Mouse (Mus musculus) stomach, embryonic 15.5 days (tissue): Measurements from ENCODE around the gene Fam129b. TPM values are rescaled to one million over a fixed set of nuclear protein-coding genes. Genes with fewer than 3 reads are reported as not detected.

Source experiments
- ATAC-seq: fragments of 200-750 bp; cut with Nextera tagmentation; 2 replicates; pipeline ENCODE4 v1.8.0; 2017; ENCODE audit warnings: low read depth, moderate number of reproducible peaks, moderate TSS enrichment; ENCODE audit not compliant: insufficient read depth, low FRiP score
- H3K27ac ChIP-seq: fragments of 300-500 bp; sonication (generic); 2 replicates; pipeline ENCODE4 v1.5.1; 2015; ENCODE audit warnings: mild to moderate bottlenecking, inconsistent platforms
- H3K27me3 ChIP-seq: fragments of 300-500 bp; sonication (generic); replicated peaks from 2 replicates; pipeline ENCODE4 v1.6.1; 2015; ENCODE audit warnings: inconsistent platforms
- H3K36me3 ChIP-seq: fragments of 300-500 bp; sonication (generic); 2 replicates; pipeline ENCODE4 v1.6.1; 2015; ENCODE audit warnings: inconsistent platforms
- H3K4me1 ChIP-seq: fragments of 300-500 bp; sonication (generic); 2 replicates; pipeline ENCODE4 v1.6.1; 2015; ENCODE audit warnings: inconsistent platforms
- H3K4me2 ChIP-seq: fragments of 300-500 bp; sonication (generic); 2 replicates; pipeline ENCODE4 v1.6.1; 2015; ENCODE audit warnings: mild to moderate bottlenecking, inconsistent platforms
- H3K4me3 ChIP-seq: fragments of 300-500 bp; sonication (generic); replicated peaks from 2 replicates; pipeline ENCODE4 v1.5.1; 2015; ENCODE audit warnings: inconsistent platforms
- H3K9ac ChIP-seq: fragments of 300-500 bp; sonication (generic); 2 replicates; pipeline ENCODE4 v1.6.1; 2015; ENCODE audit warnings: inconsistent platforms
- H3K9me3 ChIP-seq: fragments of 300-500 bp; sonication (generic); 2 replicates; pipeline ENCODE4 v1.6.1; 2016; ENCODE audit warnings: inconsistent platforms
- WGBS: fragments of 180-500 bp; shearing (Covaris S2); methylation state at CpG from one replicate; pipeline ENCODE4 v1.1.7; 2015; 5-methylcytosine and 5-hydroxymethylcytosine counted together
- polyA plus RNA-seq: library from polyadenylated mRNA; unstranded; fragments of >200 nt; fragmentation: Nextera tagmentation; extraction: Ambion mirVana; gene quantifications from 2 replicates; pipeline ENCODE4 v1.2.1, GENCODE M21; 2015

Gene Fam129b
- polyA plus RNA-seq, 1 experiment from 2014 or later: 73.6 TPM

DNA sequence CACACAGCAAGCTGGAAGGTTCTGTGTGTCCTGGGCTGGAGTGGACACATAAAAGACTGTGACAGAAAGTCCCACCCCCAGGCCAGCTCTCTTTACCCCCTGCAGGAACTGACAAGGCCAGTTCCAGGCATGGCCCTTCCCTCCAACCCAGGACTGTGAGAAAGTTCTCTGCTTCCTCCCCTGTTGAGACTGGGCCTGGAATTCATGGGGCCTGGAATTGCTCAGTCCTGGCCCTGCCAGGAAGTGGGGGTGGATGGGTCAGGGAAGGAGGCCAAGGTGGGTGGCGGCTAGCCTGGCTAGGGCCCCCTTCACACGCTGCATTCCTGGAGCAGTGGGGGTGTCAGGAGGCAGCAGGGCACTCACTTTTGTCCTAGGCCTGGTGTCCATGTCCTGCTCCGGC is 39.0 kb downstream of the Fam129b start:
- Histone ChIP-seq H3K4me1 (peaks cover 20% of the 10 kb centered on the region), H3K36me3 (peaks cover 48% of the 10 kb centered on the region), H3K9ac (no peak overlapping the region), H3K4me2 (no peak overlapping the region), H3K27me3 (no peaks in the 10 kb centered on the region), H3K4me3 (no peak overlapping the region), H3K9me3 (no peaks in the 10 kb centered on the region), H3K27ac (peak overlapping the region; percentile 85)
- ATAC-seq: peak; percentile 72; the same call in 1 of the 2 replicates
- 44% methylated on average over 3 of the region's 3 CpGs for WGBS

DNA sequence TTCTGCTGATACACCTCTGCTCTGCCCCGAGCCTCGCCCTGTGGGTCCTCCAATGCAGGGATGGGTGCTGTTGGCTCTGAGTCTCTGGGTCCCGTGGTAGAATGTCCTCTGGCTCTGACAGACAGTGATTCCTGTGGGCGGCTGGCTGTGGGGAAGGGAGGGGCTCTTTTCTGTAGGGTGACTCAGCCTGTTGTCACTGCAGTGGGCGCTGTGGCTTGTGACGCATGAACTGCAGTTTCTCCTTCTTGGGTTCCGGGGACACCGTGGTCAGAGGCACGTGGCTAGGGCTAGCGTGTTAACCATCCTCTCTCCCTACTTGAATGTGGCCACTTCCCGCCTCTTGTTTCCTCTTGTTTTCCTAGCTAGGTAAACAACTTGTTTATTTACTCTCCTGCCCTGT is 41.6 kb downstream of the Fam129b start:
- H3K27ac ChIP-seq: no peak overlapping the region
- H3K9me3 ChIP-seq: no peaks in the 10 kb centered on the region
- no peak overlapping the region for H3K4me2 ChIP-seq
- no peaks in the 10 kb centered on the region for H3K27me3 ChIP-seq
- ATAC-seq: no peak
- peaks cover 15% of the 10 kb centered on the region for H3K4me1 ChIP-seq
- peaks cover 56% of the 10 kb centered on the region for H3K36me3 ChIP-seq
- WGBS: 67% methylated on average over 11 of the region's 11 CpGs
- H3K4me3 ChIP-seq: no peak overlapping the region
- no peak overlapping the region for H3K9ac ChIP-seq

DNA sequence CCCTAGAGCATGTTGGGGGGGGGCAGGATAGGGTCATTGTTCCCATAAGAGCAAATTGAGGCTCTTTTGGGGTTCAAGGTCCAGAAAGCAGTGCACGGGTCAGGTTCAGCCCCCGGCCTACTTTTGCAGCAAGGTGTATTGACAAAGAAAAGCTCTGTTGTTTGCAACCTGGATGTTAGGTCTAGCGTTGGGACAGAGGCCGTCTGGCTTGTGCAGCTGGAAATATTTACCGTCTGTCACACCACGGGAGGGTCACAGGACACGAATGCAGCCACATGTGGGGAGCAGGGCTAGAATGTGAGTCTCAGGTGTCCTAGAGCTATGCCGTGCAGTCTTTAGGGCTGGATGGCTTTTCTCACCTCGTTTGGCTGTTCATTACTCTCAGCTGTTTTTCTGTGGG is 42.5 kb downstream of the Fam129b start:
- H3K4me3 ChIP-seq: no peak overlapping the region
- H3K27ac ChIP-seq: no peak overlapping the region
- no peak overlapping the region for H3K4me2 ChIP-seq
- H3K27me3 ChIP-seq: no peaks in the 10 kb centered on the region
- no peak for ATAC-seq
- H3K9ac ChIP-seq: no peak overlapping the region
- peaks cover 58% of the 10 kb centered on the region for H3K36me3 ChIP-seq
- peaks cover 15% of the 10 kb centered on the region for H3K4me1 ChIP-seq
- H3K9me3 ChIP-seq: no peaks in the 10 kb centered on the region
- 68% methylated on average over 9 of the region's 9 CpGs for WGBS

DNA sequence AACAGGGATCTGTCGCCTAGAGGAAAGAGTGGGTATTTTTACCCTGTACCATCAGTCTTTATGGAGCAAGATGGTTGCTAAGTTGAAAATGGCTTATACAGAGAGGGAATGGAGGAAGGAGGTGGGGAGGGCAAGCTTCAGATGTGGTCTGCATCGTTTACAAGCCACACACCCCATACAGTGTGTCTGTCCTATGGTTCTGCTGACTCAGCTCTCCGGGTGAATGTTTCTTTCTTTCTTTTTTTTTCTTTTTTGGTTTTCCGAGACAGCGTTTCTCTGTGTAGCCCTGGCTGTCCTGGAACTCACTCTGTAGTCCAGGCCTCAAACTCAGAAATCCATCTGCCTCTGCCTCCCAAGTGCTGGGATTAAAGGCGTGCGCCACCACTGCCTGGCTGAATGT is 45.3 kb downstream of the Fam129b start:
- WGBS: 83% methylated on average over 7 of the region's 7 CpGs
- Histone ChIP-seq H3K9me3 (no peaks in the 10 kb centered on the region), H3K27ac (no peak overlapping the region), H3K4me1 (no peaks in the 10 kb centered on the region), H3K4me3 (no peak overlapping the region), H3K36me3 (peaks cover 61% of the 10 kb centered on the region), H3K4me2 (no peak overlapping the region), H3K27me3 (no peaks in the 10 kb centered on the region), H3K9ac (no peak overlapping the region)
- ATAC-seq: no peak

- 89% methylated on average over 15 of the region's 15 CpGs for WGBS
- Histone ChIP-seq H3K9me3 (no peaks in the 10 kb centered on the region), H3K9ac (no peak overlapping the region), H3K4me3 (no peak overlapping the region), H3K27me3 (no peaks in the 10 kb centered on the region), H3K4me1 (no peaks in the 10 kb centered on the region), H3K27ac (no peak overlapping the region), H3K36me3 (peaks cover 61% of the 10 kb centered on the region), H3K4me2 (no peak overlapping the region)
- ATAC-seq: no peak
Measured at GRCm38 (mm10) chr2:32921801-32922380, 46.0 kb downstream of the Fam129b start.

- Histone ChIP-seq H3K4me2 (no peak overlapping the region), H3K4me3 (no peak overlapping the region), H3K9me3 (no peaks in the 10 kb centered on the region), H3K4me1 (peaks cover 4% of the 10 kb centered on the region; the same call in 1 of the 2 replicates), H3K27me3 (no peaks in the 10 kb centered on the region), H3K9ac (no peak overlapping the region), H3K27ac (no peak overlapping the region), H3K36me3 (peaks cover 61% of the 10 kb centered on the region)
- 91% methylated on average over 13 of the region's 13 CpGs for WGBS
- ATAC-seq: no peak
Measured at GRCm38 (mm10) chr2:32922564-32922963, 46.6 kb downstream of the Fam129b start.

- Histone ChIP-seq H3K4me2 (no peak overlapping the region), H3K9ac (no peak overlapping the region), H3K36me3 (peaks cover 56% of the 10 kb centered on the region), H3K27ac (no peak overlapping the region), H3K4me3 (no peak overlapping the region), H3K9me3 (no peaks in the 10 kb centered on the region), H3K4me1 (peaks cover 14% of the 10 kb centered on the region; the same call in 1 of the 2 replicates), H3K27me3 (no peaks in the 10 kb centered on the region)
- 93% methylated on average over 24 of the region's 24 CpGs for WGBS
- ATAC-seq: no peak
Measured at GRCm38 (mm10) chr2:32923551-32924250, 47.8 kb downstream of the Fam129b start.

DNA sequence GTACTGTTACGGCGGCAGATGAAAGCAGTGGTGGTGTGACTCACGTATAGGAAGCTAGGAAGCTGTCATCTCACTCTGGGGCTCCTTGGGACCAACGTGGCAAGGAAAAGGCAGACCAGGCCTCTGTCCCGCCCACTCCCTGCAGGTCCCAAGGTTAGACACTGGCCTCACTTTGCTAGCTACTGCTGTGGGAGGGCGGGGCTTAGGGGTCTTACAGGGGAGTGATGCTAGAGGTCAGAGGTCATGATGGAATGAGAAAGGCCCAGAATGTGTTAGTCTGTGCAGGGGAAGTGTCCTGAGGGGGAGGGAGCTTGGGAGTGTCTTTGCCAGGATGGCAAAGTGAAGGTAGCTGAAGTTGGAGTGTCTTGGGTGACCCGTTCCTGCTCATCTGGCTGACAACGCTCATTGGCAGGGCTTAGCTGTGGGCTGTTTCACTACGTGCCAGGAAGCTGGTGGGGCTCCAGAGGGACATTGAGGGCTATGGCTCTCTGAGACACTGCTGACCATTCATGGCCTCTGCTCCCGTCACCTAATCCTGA is 48.5 kb downstream of the Fam129b start:
- Histone ChIP-seq H3K4me2 (no peak overlapping the region), H3K4me1 (peaks cover 14% of the 10 kb centered on the region; the same call in 1 of the 2 replicates), H3K9ac (no peak overlapping the region), H3K27ac (no peak overlapping the region), H3K9me3 (no peaks in the 10 kb centered on the region), H3K27me3 (no peaks in the 10 kb centered on the region), H3K4me3 (no peak overlapping the region), H3K36me3 (peaks cover 49% of the 10 kb centered on the region)
- no peak for ATAC-seq
- 76% methylated on average over 10 of the region's 10 CpGs for WGBS

DNA sequence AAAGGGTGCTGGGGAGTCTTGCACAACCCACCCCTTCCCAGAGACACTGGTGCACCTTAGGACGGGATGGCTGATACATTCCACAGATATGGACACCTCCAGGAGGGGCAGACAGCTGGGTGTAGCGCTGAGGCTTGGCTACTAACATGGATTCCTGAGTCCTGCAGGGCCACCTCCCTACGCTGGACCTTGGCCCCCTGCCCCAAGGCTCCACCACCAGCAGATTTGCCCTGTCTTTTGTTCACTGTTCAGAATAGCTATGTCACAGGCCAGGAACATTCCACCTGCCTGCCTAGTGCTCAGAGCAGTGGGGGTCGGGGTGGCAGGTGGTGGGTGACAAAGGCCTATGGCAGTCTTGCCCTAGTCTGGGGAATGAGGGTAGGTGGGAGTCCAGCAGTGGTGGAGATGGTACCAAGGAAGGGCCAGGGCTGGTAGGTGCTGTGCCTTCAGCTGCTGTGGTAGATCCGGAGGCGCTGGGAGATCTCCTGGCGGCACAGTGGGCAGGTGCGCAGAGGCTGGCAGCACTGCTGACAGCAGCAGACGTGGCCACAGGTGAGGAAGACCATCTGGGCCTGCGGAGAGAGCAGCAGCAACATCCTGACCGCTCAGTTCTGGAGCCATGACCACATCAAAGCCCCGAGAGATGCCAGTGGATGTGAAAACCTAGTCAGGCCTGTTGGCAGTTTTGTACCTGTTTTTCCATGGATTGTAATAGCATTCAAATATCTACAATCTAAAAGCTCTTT is 50.6 kb downstream of the Fam129b start:
- WGBS: 81% methylated on average over 12 of the region's 12 CpGs

GRCm38 (mm10) chr2:32927624-32928234 is 51.8 kb downstream of the Fam129b start:
- Histone ChIP-seq H3K9me3 (no peaks in the 10 kb centered on the region), H3K27ac (peak overlapping the region; percentile 44), H3K4me1 (peaks cover 14% of the 10 kb centered on the region; the same call in 1 of the 2 replicates), H3K4me3 (no peak overlapping the region), H3K4me2 (no peak overlapping the region), H3K27me3 (no peaks in the 10 kb centered on the region), H3K9ac (no peak overlapping the region), H3K36me3 (peaks cover 18% of the 10 kb centered on the region)
- no peak for ATAC-seq
- 57% methylated on average over 15 of the region's 15 CpGs for WGBS

More for the DNA sequence above, 50.6 kb downstream of the Fam129b start:
- Histone ChIP-seq H3K4me3 (no peak overlapping the region), H3K27me3 (no peaks in the 10 kb centered on the region), H3K27ac (no peak overlapping the region), H3K9me3 (no peaks in the 10 kb centered on the region), H3K4me1 (peaks cover 14% of the 10 kb centered on the region; the same call in 1 of the 2 replicates), H3K9ac (no peak overlapping the region), H3K36me3 (peaks cover 30% of the 10 kb centered on the region), H3K4me2 (no peak overlapping the region)
- no peak for ATAC-seq

GRCm38 (mm10) chr2:32928235-32928946 is 52.5 kb downstream of the Fam129b start:
- Histone ChIP-seq H3K4me3 (no peak overlapping the region), H3K27me3 (no peaks in the 10 kb centered on the region), H3K4me2 (no peak overlapping the region), H3K9me3 (no peaks in the 10 kb centered on the region), H3K27ac (peak overlapping the region; percentile 44), H3K4me1 (peaks cover 14% of the 10 kb centered on the region; the same call in 1 of the 2 replicates), H3K36me3 (peaks cover 12% of the 10 kb centered on the region), H3K9ac (no peak overlapping the region)
- 33% methylated on average over 10 of the region's 10 CpGs for WGBS
- peak; percentile 56; the same call in 1 of the 2 replicates for ATAC-seq
